Mouse (Mus musculus) thymus, adult 2 months (tissue): Measurements from ENCODE around the gene Nhsl1.

Experiments
- CTCF ChIP-seq: fragments of 200-500 bp; IDR thresholded peaks from 2 replicates; pipeline ENCODE4 v1.5.1; 2012; ENCODE audit warnings: mild to moderate bottlenecking, control low read depth, low read length, moderate library complexity, borderline replicate concordance; ENCODE audit not compliant: control insufficient read depth, poor library complexity, insufficient read depth; ENCODE audit errors: extremely low read depth
- POLR2A ChIP-seq: fragments of 200-500 bp; IDR thresholded peaks from 2 replicates; pipeline ENCODE4 v1.6.1; 2012; ENCODE audit warnings: mild to moderate bottlenecking, low read length, control low read depth, moderate library complexity; ENCODE audit not compliant: control insufficient read depth, poor library complexity, insufficient read depth; ENCODE audit errors: extremely low read depth

DNA sequence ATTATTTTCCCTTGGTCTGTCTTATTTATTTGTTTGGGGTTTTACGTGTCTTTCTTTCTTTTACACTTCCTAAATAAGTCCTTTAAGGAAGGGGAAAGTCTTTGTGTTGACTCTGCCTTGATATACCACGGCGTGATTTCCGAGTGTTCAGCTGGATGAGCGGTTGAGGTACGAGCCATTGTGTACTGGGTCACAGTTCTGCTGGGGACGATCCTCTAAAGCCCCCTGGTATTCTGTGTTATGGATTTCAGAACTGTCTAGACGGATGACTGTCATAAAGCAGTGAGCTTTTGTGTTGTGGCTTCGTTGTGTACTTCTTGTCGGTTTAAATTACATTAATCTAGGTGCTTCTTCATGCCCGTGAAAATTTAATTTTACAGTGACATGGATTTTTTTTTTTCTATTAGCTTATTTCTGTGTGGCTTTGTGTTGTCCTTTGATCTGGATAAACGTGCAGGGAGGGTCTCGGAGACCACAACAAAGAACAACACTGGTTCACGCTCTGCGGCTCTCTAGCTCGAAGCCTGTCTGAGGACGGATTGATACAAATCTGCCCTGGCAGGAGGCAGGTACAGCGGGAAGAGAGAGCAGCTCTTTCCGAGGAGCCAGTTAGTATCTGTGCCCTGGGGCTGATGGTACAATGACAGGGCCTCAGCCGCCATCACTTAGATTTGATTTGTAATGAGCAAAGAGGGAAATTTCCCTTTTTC is 151.7 kb downstream of the Nhsl1 start:
- no peak for TF ChIP-seq CTCF
- TF ChIP-seq POLR2A, result no peak
